1 mouse cellular context compared by ENCODE assay signal in the genomic region with DNA sequence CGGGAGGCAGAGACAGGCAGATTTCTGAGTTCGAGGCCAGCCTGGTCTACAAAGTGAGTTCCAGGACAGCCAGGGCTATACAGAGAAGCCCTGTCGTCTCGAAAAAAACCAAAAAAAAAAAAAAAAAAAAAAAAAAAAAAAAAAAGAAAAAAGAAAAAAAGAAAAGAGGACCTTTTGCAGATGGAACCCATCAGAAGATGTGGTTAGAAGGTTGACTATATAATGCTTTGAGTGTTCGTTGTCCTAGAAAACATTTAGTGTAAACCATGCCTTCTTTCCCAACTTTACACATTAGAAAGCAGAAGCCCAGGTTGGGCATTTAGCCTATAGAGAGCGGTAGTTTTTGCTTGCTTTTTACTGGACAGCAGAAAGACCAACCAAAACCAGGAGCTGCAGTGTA. TPM values are rescaled to one million over a fixed set of nuclear protein-coding genes. Genes with fewer than 3 reads are reported as not detected.
"Had no signal": no experiment of that assay in that cellular context is flagged by ENCODE, and none has a peak within 500 bp of the region (broad histone marks: within the 10 kb centered on the region; RNA-seq: fewer than 3 reads in every experiment).

No protein-coding gene starts in this region.

RNA-seq across cellular contexts. Expression of gene Hic1, which starts 5.3 kb away (rescaled TPM):
- total RNA-seq: hematopoietic stem cell, adult 5-6 weeks had no signal
